Mouse (Mus musculus) cerebellum, adult 2 months (tissue): Measurements from ENCODE around the gene Fbxo41.

Experiments used
- CTCF ChIP-seq: fragments of 200-500 bp; IDR thresholded peaks from 2 replicates; pipeline ENCODE4 v1.5.1; 2011; ENCODE audit warnings: low read depth, mild to moderate bottlenecking, control low read depth, low read length, moderate library complexity, borderline replicate concordance; ENCODE audit not compliant: insufficient read depth
- POLR2A ChIP-seq: fragments of 200-500 bp; IDR thresholded peaks from 2 replicates; pipeline ENCODE4 v1.6.1; 2011; ENCODE audit warnings: low read length, control low read depth, borderline replicate concordance; ENCODE audit not compliant: insufficient read depth

DNA sequence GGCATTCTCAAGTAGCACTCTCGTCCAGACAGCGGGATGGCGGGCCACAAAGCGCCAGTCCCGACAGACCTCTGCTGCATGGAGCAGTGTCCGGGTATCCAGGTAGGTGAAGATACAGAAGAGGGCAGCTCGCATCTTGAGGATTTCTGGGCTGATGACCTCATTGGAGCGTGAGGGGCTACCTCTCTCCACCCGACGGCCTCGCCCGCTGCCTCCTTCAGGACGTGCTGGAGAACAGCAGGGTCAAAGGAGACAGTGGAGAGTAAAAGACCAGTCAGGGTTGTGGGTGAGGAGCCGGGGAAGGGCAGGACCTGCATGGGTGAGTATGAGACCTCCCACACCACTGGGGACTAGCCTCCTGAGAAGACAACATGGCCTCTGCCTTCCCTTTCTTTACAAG lies 24.4 kb downstream of the Fbxo41 start:
- TF ChIP-seq CTCF, result peak; percentile 6; the same call in 1 of the 2 replicates
- TF ChIP-seq POLR2A, result no peak
